Mouse (Mus musculus) forebrain, embryonic 16.5 days (tissue): ENCODE measurements around the gene Pck1. TPM values are rescaled to one million over a fixed set of nuclear protein-coding genes. Genes with fewer than 3 reads are reported as not detected.
"Not testable (repeated sequence)": the region's sequence is repeated elsewhere in the genome, so short reads cannot be mapped to it uniquely, and the experiment has no call there.

Source experiments
- ATAC-seq: fragments of 200-750 bp; cut with Nextera tagmentation; 2 replicates; pipeline ENCODE4 v1.8.0; 2017; ENCODE audit warnings: mild to moderate bottlenecking, moderate library complexity
- H3K27ac ChIP-seq: fragments of 300-500 bp; sonication (generic); 2 replicates; pipeline ENCODE4 v1.5.1; 2014; ENCODE audit warnings: low read length, control low read depth
- H3K27me3 ChIP-seq: fragments of 300-500 bp; sonication (generic); replicated peaks from 2 replicates; pipeline ENCODE4 v1.6.1; 2014; ENCODE audit warnings: low read length; ENCODE audit not compliant: control insufficient read depth, insufficient read depth
- H3K36me3 ChIP-seq: fragments of 300-500 bp; sonication (generic); 2 replicates; pipeline ENCODE4 v1.6.1; 2014; ENCODE audit not compliant: control insufficient read depth, insufficient read depth
- H3K4me1 ChIP-seq: fragments of 300-500 bp; sonication (generic); replicated peaks from 2 replicates; pipeline ENCODE4 v1.6.1; 2014; ENCODE audit warnings: low read length; ENCODE audit not compliant: control insufficient read depth, insufficient read depth
- H3K4me2 ChIP-seq: fragments of 300-500 bp; sonication (generic); 2 replicates; pipeline ENCODE4 v1.6.1; 2014; ENCODE audit warnings: mild to moderate bottlenecking, low read length, control low read depth
- H3K4me3 ChIP-seq: fragments of 300-500 bp; sonication (generic); replicated peaks from 2 replicates; pipeline ENCODE4 v1.5.1; 2014; ENCODE audit warnings: mild to moderate bottlenecking, low read length, control low read depth
- H3K9ac ChIP-seq: fragments of 300-500 bp; sonication (generic); replicated peaks from 2 replicates; pipeline ENCODE4 v1.6.1; 2014; ENCODE audit warnings: low read depth, low read length, control low read depth
- H3K9me3 ChIP-seq: fragments of 300-500 bp; sonication (generic); 2 replicates; pipeline ENCODE4 v1.6.1; 2016; ENCODE audit warnings: low read length; ENCODE audit not compliant: control insufficient read depth
- WGBS: fragments of 180-500 bp; shearing (Covaris S2); extraction: QIAGEN DNeasy Blood & Tissue Kit; methylation state at CpG from one replicate; pipeline ENCODE4 v1.1.7; 2014; 5-methylcytosine and 5-hydroxymethylcytosine counted together
- polyA plus RNA-seq: library from polyadenylated mRNA; unstranded; fragments of >200 nt; fragmentation: Nextera tagmentation; extraction: Ambion mirVana; gene quantifications from 2 replicates; pipeline ENCODE4 v1.2.1, GENCODE M21; 2015

The Pck1 gene
- polyA plus RNA-seq, 1 experiment from 2014 or later, result not detected

- H3K36me3 ChIP-seq, H3K9me3 ChIP-seq, H3K27me3 ChIP-seq, H3K4me2 ChIP-seq, H3K4me1 ChIP-seq, ATAC-seq, H3K9ac ChIP-seq, H3K27ac ChIP-seq, H3K4me3 ChIP-seq: not testable (repeated sequence)
- WGBS, result 72% methylated on average over 4 of the region's 4 CpGs
Measured at GRCm38 (mm10) chr2:173120117-173120516, 32.7 kb upstream of the Pck1 start.

GRCm38 (mm10) chr2:173124022-173124735 lies 28.7 kb upstream of the Pck1 start:
- ATAC-seq, result no peak
- Histone ChIP-seq H3K4me1 (no peaks in the 10 kb centered on the region), H3K9ac (no peak overlapping the region), H3K9me3 (no peaks in the 10 kb centered on the region), H3K36me3 (no peaks in the 10 kb centered on the region), H3K27me3 (no peaks in the 10 kb centered on the region), H3K4me3 (no peak overlapping the region), H3K4me2 (no peak overlapping the region), H3K27ac (no peak overlapping the region)
- 86% methylated on average over 7 of the region's 7 CpGs for WGBS

- no peak overlapping the region for H3K4me2 ChIP-seq
- no peak overlapping the region for H3K4me3 ChIP-seq
- H3K36me3 ChIP-seq, result no peaks in the 10 kb centered on the region
- no peaks in the 10 kb centered on the region for H3K4me1 ChIP-seq
- H3K27ac ChIP-seq, result no peak overlapping the region
- WGBS, result 93% methylated on average over 4 of the region's 4 CpGs
- ATAC-seq, result 0 out of 2 replicates have a peak, but pooled peaks have one; percentile 33
- no peak overlapping the region for H3K9ac ChIP-seq
- H3K9me3 ChIP-seq, result no peaks in the 10 kb centered on the region
- no peaks in the 10 kb centered on the region for H3K27me3 ChIP-seq
Measured at GRCm38 (mm10) chr2:173126386-173126785, 26.5 kb upstream of the Pck1 start.

GRCm38 (mm10) chr2:173129111-173129510 lies 23.7 kb upstream of the Pck1 start:
- no peaks in the 10 kb centered on the region for H3K27me3 ChIP-seq
- no peak overlapping the region for H3K9ac ChIP-seq
- WGBS, result 79% methylated on average over 2 of the region's 2 CpGs
- no peak overlapping the region for H3K27ac ChIP-seq
- ATAC-seq, result no peak
- no peak overlapping the region for H3K4me3 ChIP-seq
- no peaks in the 10 kb centered on the region for H3K36me3 ChIP-seq
- H3K9me3 ChIP-seq, result no peaks in the 10 kb centered on the region
- H3K4me1 ChIP-seq, result no peaks in the 10 kb centered on the region
- no peak overlapping the region for H3K4me2 ChIP-seq

GRCm38 (mm10) chr2:173132262-173132661 lies 20.6 kb upstream of the Pck1 start:
- no peak overlapping the region for H3K4me2 ChIP-seq
- WGBS, result 72% methylated on average over 13 of the region's 13 CpGs
- no peak for ATAC-seq
- H3K27ac ChIP-seq, result no peak overlapping the region
- no peak overlapping the region for H3K4me3 ChIP-seq
- no peak overlapping the region for H3K9ac ChIP-seq
- no peaks in the 10 kb centered on the region for H3K4me1 ChIP-seq
- H3K36me3 ChIP-seq, result no peaks in the 10 kb centered on the region
- H3K9me3 ChIP-seq, result no peaks in the 10 kb centered on the region
- H3K27me3 ChIP-seq, result no peaks in the 10 kb centered on the region

GRCm38 (mm10) chr2:173132794-173133300 lies 20.0 kb upstream of the Pck1 start:
- no peak for ATAC-seq
- no peak overlapping the region for H3K27ac ChIP-seq
- H3K9me3 ChIP-seq, result no peaks in the 10 kb centered on the region
- H3K4me3 ChIP-seq, result no peak overlapping the region
- H3K36me3 ChIP-seq, result no peaks in the 10 kb centered on the region
- 91% methylated on average over 8 of the region's 8 CpGs for WGBS
- H3K4me2 ChIP-seq, result no peak overlapping the region
- H3K27me3 ChIP-seq, result no peaks in the 10 kb centered on the region
- H3K9ac ChIP-seq, result no peak overlapping the region
- H3K4me1 ChIP-seq, result no peaks in the 10 kb centered on the region

- Histone ChIP-seq H3K4me3 (no peak overlapping the region), H3K9me3 (no peaks in the 10 kb centered on the region), H3K27me3 (no peaks in the 10 kb centered on the region), H3K4me2 (no peak overlapping the region), H3K27ac (no peak overlapping the region), H3K36me3 (no peaks in the 10 kb centered on the region), H3K9ac (no peak overlapping the region), H3K4me1 (peaks cover 6% of the 10 kb centered on the region; the same call in 1 of the 2 replicates)
- ATAC-seq, result no peak
- WGBS, result 75% methylated on average over 9 of the region's 9 CpGs
Measured at GRCm38 (mm10) chr2:173134695-173135094, 18.2 kb upstream of the Pck1 start.

- H3K4me3 ChIP-seq, result no peak overlapping the region
- no peak overlapping the region for H3K27ac ChIP-seq
- no peak for ATAC-seq
- no peak overlapping the region for H3K4me2 ChIP-seq
- H3K36me3 ChIP-seq, result no peaks in the 10 kb centered on the region
- 34% methylated on average over 15 of the region's 15 CpGs for WGBS
- H3K27me3 ChIP-seq, result no peaks in the 10 kb centered on the region
- H3K9me3 ChIP-seq, result no peaks in the 10 kb centered on the region
- H3K9ac ChIP-seq, result no peak overlapping the region
- H3K4me1 ChIP-seq, result peaks cover 6% of the 10 kb centered on the region; the same call in 1 of the 2 replicates
Measured at GRCm38 (mm10) chr2:173138323-173139239, 14.3 kb upstream of the Pck1 start.

- no peak overlapping the region for H3K9ac ChIP-seq
- no peaks in the 10 kb centered on the region for H3K36me3 ChIP-seq
- WGBS, result 63% methylated on average over 11 of the region's 11 CpGs
- H3K27me3 ChIP-seq, result no peaks in the 10 kb centered on the region
- no peak overlapping the region for H3K4me2 ChIP-seq
- H3K9me3 ChIP-seq, result no peaks in the 10 kb centered on the region
- ATAC-seq, result no peak
- peaks cover 6% of the 10 kb centered on the region; the same call in 1 of the 2 replicates for H3K4me1 ChIP-seq
- H3K4me3 ChIP-seq, result no peak overlapping the region
- no peak overlapping the region for H3K27ac ChIP-seq
Measured at GRCm38 (mm10) chr2:173143611-173144010, 9.2 kb upstream of the Pck1 start.
